Mouse (Mus musculus) liver, embryonic 15.5 days (tissue): ENCODE results near the gene Aqp3. TPM values are rescaled to one million over a fixed set of nuclear protein-coding genes. Genes with fewer than 3 reads are reported as not detected.

ENCODE experiments used
- ATAC-seq: fragments of 200-750 bp; cut with Nextera tagmentation; 2 replicates; pipeline ENCODE4 v1.8.0; 2017; ENCODE audit warnings: moderate number of reproducible peaks, mild to moderate bottlenecking, moderate library complexity; ENCODE audit not compliant: insufficient read depth
- H3K27ac ChIP-seq: fragments of 300-500 bp; sonication (generic); replicated peaks from 2 replicates; pipeline ENCODE4 v1.5.1; 2015; ENCODE audit warnings: mild to moderate bottlenecking, inconsistent platforms
- H3K27me3 ChIP-seq: fragments of 300-500 bp; sonication (generic); 2 replicates; pipeline ENCODE4 v1.6.1; 2015; ENCODE audit warnings: mild to moderate bottlenecking, inconsistent platforms
- H3K36me3 ChIP-seq: fragments of 300-500 bp; sonication (generic); replicated peaks from 2 replicates; pipeline ENCODE4 v1.6.1; 2015; ENCODE audit warnings: moderate library complexity, mild to moderate bottlenecking, inconsistent platforms
- H3K4me1 ChIP-seq: fragments of 300-500 bp; sonication (generic); replicated peaks from 2 replicates; pipeline ENCODE4 v1.6.1; 2015; ENCODE audit warnings: inconsistent platforms
- H3K4me2 ChIP-seq: fragments of 300-500 bp; sonication (generic); 2 replicates; pipeline ENCODE4 v1.6.1; 2015; ENCODE audit warnings: moderate library complexity, mild to moderate bottlenecking, inconsistent platforms
- H3K4me3 ChIP-seq: fragments of 300-500 bp; sonication (generic); replicated peaks from 2 replicates; pipeline ENCODE4 v1.5.1; 2015; ENCODE audit warnings: mild to moderate bottlenecking, inconsistent platforms
- H3K9ac ChIP-seq: fragments of 300-500 bp; sonication (generic); 2 replicates; pipeline ENCODE4 v1.6.1; 2015; ENCODE audit warnings: moderate library complexity, mild to moderate bottlenecking, inconsistent platforms
- H3K9me3 ChIP-seq: fragments of 300-500 bp; sonication (generic); replicated peaks from 2 replicates; pipeline ENCODE4 v1.6.1; 2016; ENCODE audit warnings: inconsistent platforms
- WGBS: fragments of 180-500 bp; shearing (Covaris S2); methylation state at CpG from one replicate; pipeline ENCODE4 v1.1.7; 2015; ENCODE audit warnings: mixed read lengths; ENCODE audit not compliant: insufficient replicate concordance; 5-methylcytosine and 5-hydroxymethylcytosine counted together
- polyA plus RNA-seq: library from polyadenylated mRNA; unstranded; fragments of >200 nt; fragmentation: Nextera tagmentation; extraction: Ambion mirVana; gene quantifications from 2 replicates; pipeline ENCODE4 v1.2.1, GENCODE M21; 2015

Gene Aqp3
- 12.3 and 12.8 TPM in 2 replicates for polyA plus RNA-seq

DNA sequence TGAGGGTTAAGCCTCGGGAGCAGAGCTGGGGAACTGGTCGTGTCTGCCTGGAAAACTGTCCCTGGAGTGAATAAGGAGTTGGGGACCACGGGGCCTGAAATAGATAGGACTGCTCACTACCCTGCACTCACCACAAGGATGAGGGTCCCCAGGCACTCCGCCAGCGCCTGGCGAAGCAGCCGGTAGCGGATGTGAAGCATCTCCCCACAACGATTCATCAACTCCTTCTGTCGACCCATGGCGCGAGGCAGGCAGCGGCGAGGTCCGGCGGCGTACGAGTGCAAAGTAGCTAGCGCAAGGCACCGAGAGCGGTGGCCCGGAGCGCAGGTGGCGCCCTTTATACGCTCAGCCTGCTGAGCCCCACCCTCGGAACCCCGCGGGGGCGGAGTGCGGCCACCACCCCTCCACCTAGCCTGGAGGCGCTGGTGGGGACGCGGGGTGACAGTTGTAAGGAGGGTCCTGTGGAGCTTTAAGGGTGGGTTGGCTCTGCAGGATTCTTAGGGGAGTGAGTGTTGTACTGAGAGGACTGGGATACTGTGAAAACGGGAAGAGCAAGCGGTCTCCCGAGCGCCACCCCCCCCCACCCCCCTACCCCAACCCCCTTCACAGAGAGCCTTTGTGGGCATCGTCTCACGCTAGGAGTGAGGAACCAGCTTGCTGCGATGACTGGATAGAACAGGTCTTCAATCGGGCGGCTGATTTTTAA is at the start of gene Aqp3:
Gene Aqp3 (minus strand): TSS at position 313 of the 706 bp plus-strand sequence.
- 2% methylated on average over 42 of the region's 42 CpGs for WGBS
- peak within 1 kb of the TSS; percentile 54 for H3K9ac ChIP-seq
- ATAC-seq, result peak; percentile 63

DNA sequence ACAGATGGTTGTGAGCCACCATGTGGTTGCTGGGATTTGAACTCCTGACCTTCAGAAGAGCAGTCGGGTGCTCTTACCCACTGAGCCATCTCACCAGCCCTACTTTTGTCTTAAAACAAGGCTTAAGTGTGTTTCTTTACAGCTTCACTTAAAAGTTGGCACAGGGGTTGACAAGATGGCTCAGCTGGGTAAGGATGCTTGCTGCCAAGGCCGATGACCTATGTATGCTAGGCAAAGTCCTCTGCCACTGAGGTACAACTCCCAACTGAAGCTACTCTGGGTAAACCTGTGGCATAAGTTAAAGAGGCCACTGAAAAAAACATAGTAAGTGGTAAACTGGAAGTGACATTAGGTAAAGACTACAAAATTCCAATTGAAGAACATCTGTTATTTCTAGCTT is 44.6 kb upstream of the Aqp3 start:
- Histone ChIP-seq H3K4me3 (no peak overlapping the region), H3K4me1 (peaks cover 41% of the 10 kb centered on the region), H3K4me2 (no peak overlapping the region), H3K9me3 (no peaks in the 10 kb centered on the region), H3K9ac (no peak overlapping the region), H3K27ac (no peak overlapping the region), H3K36me3 (peaks cover 54% of the 10 kb centered on the region), H3K27me3 (no peaks in the 10 kb centered on the region)
- WGBS, result 84% methylated on average over 2 of the region's 2 CpGs
- no peak for ATAC-seq

More for the DNA sequence above, at the start of gene Aqp3:
- Histone ChIP-seq H3K27me3 (peaks cover 60% of the 10 kb centered on the region), H3K9me3 (no peaks in the 10 kb centered on the region), H3K4me2 (peak within 1 kb of the TSS; percentile 84), H3K36me3 (peaks cover 20% of the 10 kb centered on the region), H3K4me1 (peaks cover 55% of the 10 kb centered on the region), H3K4me3 (peak within 1 kb of the TSS; percentile 61), H3K27ac (peak within 1 kb of the TSS; percentile 68; the same call in 1 of the 2 replicates)

DNA sequence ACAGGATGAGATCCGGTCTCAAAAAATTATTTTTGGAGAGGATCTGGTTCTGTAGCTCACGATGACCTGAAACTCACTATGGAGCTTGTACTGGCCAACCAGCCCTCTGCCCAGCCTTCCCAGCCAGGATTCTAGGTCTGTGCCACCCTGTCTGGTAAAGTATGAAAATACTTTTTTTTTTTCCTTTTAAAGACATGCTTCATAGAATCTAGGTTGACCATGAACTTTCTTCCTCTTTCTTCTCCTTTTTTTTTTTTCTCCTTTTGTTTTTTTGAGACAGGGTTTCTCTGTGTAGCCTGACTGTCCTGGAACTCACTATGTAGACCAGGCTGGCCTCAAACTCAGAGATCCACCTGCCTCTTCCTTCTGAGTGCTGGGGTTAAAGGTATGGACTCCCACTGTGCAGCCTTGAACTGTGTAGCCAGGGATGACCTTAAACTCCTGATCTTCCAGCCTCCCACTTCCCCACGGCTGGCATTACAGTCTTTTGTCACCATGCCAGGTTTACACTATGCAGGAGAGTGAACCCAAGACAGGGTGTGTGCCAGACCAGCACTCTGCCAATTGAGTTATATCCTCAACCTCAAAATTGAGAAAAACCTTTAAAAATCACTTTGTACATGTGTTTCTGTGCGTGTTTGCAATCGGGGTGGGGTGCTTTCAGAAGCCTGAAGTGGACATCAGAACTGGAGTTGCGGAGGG is 42.3 kb upstream of the Aqp3 start:
- Histone ChIP-seq H3K27me3 (no peaks in the 10 kb centered on the region), H3K36me3 (peaks cover 46% of the 10 kb centered on the region), H3K27ac (no peak overlapping the region), H3K9me3 (no peaks in the 10 kb centered on the region), H3K4me3 (no peak overlapping the region), H3K4me2 (no peak overlapping the region), H3K9ac (no peak overlapping the region), H3K4me1 (peaks cover 36% of the 10 kb centered on the region)
- 83% methylated on average over 6 of the region's 6 CpGs for WGBS
- no peak for ATAC-seq

DNA sequence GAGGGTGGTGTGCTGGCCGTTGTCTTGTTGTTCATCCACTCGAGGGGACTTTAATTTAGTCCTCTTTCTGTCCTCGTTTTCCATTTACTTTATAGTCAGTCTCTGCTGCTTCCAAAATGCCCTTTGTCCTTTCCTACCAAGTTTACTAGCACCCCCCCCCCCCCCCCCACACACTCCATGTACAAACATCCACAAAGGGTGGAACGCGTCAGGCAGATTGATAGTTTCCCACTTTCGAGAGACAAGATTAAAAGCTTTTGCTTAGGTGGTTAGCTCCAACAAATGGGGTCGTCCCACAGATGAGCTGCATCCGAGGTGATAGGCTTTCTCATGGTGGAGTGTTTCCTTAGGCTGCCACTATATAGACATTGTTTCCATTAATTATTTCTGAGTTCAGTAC is 38.8 kb upstream of the Aqp3 start:
- WGBS, result under 1% methylated on average over 8 of the region's 8 CpGs
- H3K4me2 ChIP-seq, result peak overlapping the region; percentile 80
- H3K4me1 ChIP-seq, result peaks cover 55% of the 10 kb centered on the region
- peak overlapping the region; percentile 90 for H3K4me3 ChIP-seq
- H3K36me3 ChIP-seq, result peaks cover 31% of the 10 kb centered on the region
- no peaks in the 10 kb centered on the region for H3K9me3 ChIP-seq
- no peak for ATAC-seq
- peak overlapping the region; percentile 97 for H3K27ac ChIP-seq
- H3K9ac ChIP-seq, result peak overlapping the region; percentile 100
- H3K27me3 ChIP-seq, result no peaks in the 10 kb centered on the region

DNA sequence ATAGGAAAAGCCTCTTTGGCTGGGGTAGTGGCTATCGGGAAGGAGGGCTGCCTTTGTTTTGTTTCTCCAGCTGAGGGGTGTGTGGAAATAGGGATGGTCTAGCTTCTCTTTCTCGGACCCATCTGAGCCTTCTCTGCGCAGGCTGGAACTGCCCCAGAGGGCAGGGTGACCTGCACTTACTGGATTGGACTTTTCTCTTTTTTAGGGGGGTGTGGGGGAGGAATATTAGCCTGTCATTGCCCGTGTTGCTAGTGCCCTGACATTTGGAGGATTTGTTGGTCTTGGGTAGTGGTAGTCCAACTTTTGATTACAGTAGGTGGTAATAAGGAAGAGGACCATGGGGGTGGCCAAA is 38.4 kb upstream of the Aqp3 start:
- WGBS, result 0% methylated on average over 4 of the region's 4 CpGs
- peaks cover 31% of the 10 kb centered on the region for H3K36me3 ChIP-seq
- ATAC-seq, result peak; percentile 7
- no peaks in the 10 kb centered on the region for H3K27me3 ChIP-seq
- H3K27ac ChIP-seq, result peak overlapping the region; percentile 97
- H3K4me2 ChIP-seq, result peak overlapping the region; percentile 80
- peak overlapping the region; percentile 90 for H3K4me3 ChIP-seq
- H3K9me3 ChIP-seq, result no peaks in the 10 kb centered on the region
- H3K4me1 ChIP-seq, result peaks cover 59% of the 10 kb centered on the region
- H3K9ac ChIP-seq, result peak overlapping the region; percentile 100

DNA sequence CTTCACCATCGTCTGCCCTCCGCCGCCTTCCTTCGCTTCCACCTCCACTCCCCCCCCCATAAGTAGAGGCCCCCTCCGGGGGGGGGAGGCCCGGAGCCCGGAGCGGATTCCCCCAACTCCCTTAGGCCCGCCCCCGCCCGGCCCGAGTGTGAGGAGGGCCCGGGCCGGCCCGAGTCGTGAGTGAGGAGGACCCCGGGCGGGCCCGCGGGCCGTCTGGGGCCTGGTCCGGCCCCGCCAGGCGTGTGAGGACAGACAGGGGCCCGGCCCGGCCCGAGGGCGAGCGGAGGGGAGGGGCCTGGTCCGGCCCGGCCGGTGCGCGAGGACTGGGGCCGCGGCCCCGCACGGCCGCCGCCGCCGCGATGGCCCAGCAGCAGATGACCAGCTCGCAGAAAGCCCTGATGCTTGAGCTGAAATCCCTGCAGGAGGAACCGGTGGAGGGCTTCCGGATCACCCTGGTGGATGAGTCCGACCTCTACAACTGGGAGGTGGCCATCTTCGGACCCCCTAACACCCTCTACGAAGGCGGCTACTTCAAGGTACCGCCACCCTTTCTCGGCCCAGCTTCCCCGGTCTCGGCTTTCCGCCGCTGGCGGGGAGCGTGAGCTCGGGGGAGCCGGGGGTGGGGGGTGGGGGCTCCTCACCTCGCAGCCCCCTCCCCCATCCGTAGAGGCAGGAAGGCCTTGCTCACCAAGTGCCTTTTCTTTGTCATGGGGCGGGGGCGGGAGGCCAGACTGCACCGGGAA is 37.9 kb upstream of the Aqp3 start, which contains the start of gene Ube2r2:
Gene Ube2r2 (plus strand): TSS at position 33 of the 743 bp plus-strand sequence.
- peaks cover 59% of the 10 kb centered on the region for H3K4me1 ChIP-seq
- WGBS, result under 1% methylated on average over 58 of the region's 65 CpGs

DNA sequence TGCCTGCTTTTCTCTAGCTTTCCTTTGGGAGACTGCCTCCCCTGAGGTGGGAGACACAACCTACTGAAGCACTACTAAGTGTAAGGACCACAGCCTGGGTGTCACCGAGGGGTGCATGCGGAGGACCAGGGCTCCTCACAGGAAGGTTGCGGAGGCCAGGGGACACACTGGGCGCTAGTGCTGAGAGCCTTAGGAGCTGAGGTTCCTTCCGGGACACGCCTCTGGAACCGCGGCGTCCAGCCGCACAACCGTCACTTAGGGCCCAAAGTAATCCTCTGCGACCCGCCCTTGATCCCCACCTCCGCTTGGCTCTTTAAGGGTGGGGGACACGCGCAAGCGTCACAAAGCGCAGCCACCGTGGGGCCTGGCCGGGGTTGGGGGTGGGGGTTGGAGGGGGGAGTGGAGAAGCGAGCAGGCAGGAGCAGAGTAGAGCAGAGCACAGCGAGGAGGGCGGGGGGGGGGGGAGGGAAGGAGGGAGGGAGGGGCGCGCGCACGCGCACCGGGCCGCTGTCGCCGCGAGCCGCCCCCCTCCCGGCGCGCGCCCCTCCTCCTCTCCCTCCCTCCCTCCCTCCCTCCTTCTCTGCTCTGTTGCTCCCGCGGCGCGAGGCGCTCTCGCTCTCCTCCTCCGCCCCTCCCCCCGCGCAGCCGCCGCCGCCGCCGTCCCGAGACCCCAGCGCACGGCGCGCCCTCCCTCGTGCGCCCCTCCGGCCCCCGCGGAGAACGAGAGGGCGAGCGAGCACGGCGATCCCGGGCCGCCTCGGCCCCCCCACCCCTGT is 37.1 kb upstream of the Aqp3 start:
- ATAC-seq, result peak; percentile 83
- Histone ChIP-seq H3K36me3 (peaks cover 19% of the 10 kb centered on the region), H3K4me3 (peak overlapping the region; percentile 90), H3K9ac (peak overlapping the region; percentile 100), H3K4me1 (peaks cover 60% of the 10 kb centered on the region), H3K27ac (peak overlapping the region; percentile 97), H3K9me3 (no peaks in the 10 kb centered on the region), H3K27me3 (no peaks in the 10 kb centered on the region), H3K4me2 (peak overlapping the region; percentile 80)
- WGBS, result 2% methylated on average over 43 of the region's 70 CpGs

More for the DNA sequence above, 37.9 kb upstream of the Aqp3 start, which contains the start of gene Ube2r2:
- ATAC-seq, result peak; percentile 72
- Histone ChIP-seq H3K4me2 (peak within 1 kb of the TSS; percentile 80), H3K36me3 (peaks cover 25% of the 10 kb centered on the region), H3K27ac (peak within 1 kb of the TSS; percentile 97), H3K9ac (peak within 1 kb of the TSS; percentile 100), H3K9me3 (no peaks in the 10 kb centered on the region), H3K27me3 (no peaks in the 10 kb centered on the region), H3K4me3 (peak within 1 kb of the TSS; percentile 90)

DNA sequence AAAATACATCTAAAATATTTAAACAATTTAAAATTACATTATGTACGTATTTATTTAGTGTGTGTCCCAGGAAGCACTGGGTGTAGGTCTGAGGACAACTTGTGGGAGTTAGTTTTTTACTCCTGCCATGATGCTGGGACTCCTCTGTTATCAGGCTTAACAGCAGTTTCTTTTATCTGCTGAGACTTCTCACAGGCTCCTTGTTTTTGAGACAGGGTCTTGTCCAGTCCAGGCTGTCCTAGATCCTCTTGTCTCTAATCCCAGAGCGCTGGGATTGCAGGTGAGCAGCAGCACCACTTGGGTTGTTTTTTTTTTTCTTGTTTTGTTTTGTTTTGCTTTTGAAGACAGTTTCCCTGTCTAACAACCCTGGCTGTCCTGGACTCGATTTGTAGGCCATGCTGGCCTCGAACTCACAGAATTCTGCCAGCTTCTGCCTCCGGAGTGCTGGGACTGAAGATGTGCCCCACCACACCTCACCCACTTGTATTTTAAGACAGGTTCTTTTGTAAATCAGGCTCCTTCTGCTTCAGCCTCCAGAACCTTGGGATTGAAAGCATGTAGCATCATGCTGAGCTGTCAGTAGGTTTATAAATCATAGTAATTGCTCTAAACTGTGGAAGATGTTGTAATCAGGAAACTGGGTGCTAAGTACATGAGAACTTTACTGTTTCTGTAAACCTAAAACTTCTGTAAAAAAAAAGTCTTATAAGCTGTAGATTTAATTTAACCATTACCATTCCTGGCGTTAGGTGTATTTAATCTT is 35.7 kb upstream of the Aqp3 start:
- Histone ChIP-seq H3K27ac (peak overlapping the region; percentile 97), H3K9ac (peak overlapping the region; percentile 16), H3K36me3 (peaks cover 6% of the 10 kb centered on the region; the same call in 1 of the 2 replicates), H3K4me1 (peaks cover 62% of the 10 kb centered on the region), H3K4me3 (peak overlapping the region; percentile 9), H3K9me3 (no peaks in the 10 kb centered on the region), H3K4me2 (peak overlapping the region; percentile 42), H3K27me3 (no peaks in the 10 kb centered on the region)
- no peak for ATAC-seq
- 49% methylated on average over 6 of the region's 6 CpGs for WGBS

DNA sequence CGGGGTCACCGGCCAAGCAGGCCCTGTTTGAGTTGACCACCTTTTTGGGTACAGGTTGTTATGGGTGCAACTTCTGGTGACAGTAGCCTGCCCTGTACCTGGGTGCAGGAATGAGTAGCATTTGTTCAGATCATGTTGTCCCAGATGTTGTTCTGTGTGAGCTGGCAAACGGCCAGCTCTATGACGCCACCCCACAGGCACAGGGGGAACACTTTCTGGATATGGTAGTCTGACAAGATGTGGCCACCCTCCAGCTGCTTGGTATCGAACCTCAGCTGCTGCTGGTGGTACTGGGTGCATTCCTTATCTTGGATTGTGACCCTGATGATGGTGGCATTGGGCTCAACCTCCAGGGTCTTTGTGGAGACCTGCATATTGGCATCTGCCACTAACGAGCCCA is 34.5 kb upstream of the Aqp3 start:
- Histone ChIP-seq H3K9ac (no peak overlapping the region), H3K27me3 (no peaks in the 10 kb centered on the region), H3K36me3 (no peaks in the 10 kb centered on the region), H3K4me1 (peaks cover 54% of the 10 kb centered on the region), H3K27ac (peak overlapping the region; percentile 97), H3K9me3 (no peaks in the 10 kb centered on the region), H3K4me3 (no peak overlapping the region), H3K4me2 (0 out of 2 replicates have a peak overlapping the region, but pooled peaks have one; percentile 1)
- WGBS, result 46% methylated on average over 6 of the region's 6 CpGs
- no peak for ATAC-seq

DNA sequence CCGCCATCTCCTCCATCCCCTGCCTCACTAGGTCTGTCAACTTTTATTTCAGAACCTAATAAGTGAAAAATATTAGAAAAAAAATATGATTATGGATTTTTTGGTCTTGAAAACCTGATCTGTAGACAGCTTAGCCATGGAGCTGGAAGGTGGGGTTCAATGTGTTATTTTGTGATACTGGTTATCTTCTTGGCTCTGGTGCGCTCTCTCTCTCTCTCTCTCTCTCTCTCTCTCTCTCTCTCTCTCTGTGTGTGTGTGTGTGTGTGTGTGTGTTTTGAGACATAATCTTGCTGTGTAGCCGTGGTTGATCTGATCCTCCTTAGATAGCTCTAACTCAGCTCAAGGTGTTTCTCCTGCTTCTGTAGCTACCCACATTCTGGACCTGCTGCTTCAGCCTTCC is 31.9 kb upstream of the Aqp3 start:
- peaks cover 53% of the 10 kb centered on the region for H3K4me1 ChIP-seq
- no peaks in the 10 kb centered on the region for H3K9me3 ChIP-seq

More for the DNA sequence above, 31.9 kb upstream of the Aqp3 start:
- WGBS, result 38% methylated on average over 3 of the region's 3 CpGs
- H3K4me3 ChIP-seq, result 0 out of 2 replicates have a peak overlapping the region, but pooled peaks have one; percentile 7
- H3K4me2 ChIP-seq, result peak overlapping the region; percentile 57
- H3K27me3 ChIP-seq, result 0 out of 2 replicates have a peak, but pooled peaks cover 3% of the 10 kb centered on the region
- H3K9ac ChIP-seq, result peak overlapping the region; percentile 26
- ATAC-seq, result peak; percentile 92
- H3K36me3 ChIP-seq, result no peaks in the 10 kb centered on the region
- H3K27ac ChIP-seq, result peak overlapping the region; percentile 97
